Mouse (Mus musculus) intestine, embryonic 16.5 days (tissue): ENCODE measurements around the gene Trak2. TPM values are rescaled to one million over a fixed set of nuclear protein-coding genes. Genes with fewer than 3 reads are reported as not detected.
"Not testable (repeated sequence)": the region's sequence is repeated elsewhere in the genome, so short reads cannot be mapped to it uniquely, and the experiment has no call there.

Experiments
- ATAC-seq: fragments of 200-750 bp; cut with Nextera tagmentation; 2 replicates; pipeline ENCODE4 v1.8.0; 2017; ENCODE audit warnings: moderate TSS enrichment, moderate library complexity
- H3K27ac ChIP-seq: fragments of 300-500 bp; sonication (generic); 2 replicates; pipeline ENCODE4 v1.5.1; 2014; ENCODE audit warnings: mild to moderate bottlenecking, low read length
- H3K27me3 ChIP-seq: fragments of 300-500 bp; sonication (generic); replicated peaks from 2 replicates; pipeline ENCODE4 v1.6.1; 2014; ENCODE audit warnings: low read length, control low read depth, mixed read lengths; ENCODE audit not compliant: control insufficient read depth, insufficient read depth
- H3K36me3 ChIP-seq: fragments of 300-500 bp; sonication (generic); 2 replicates; pipeline ENCODE4 v1.6.1; 2014; ENCODE audit warnings: low read length, control low read depth; ENCODE audit not compliant: control insufficient read depth, insufficient read depth
- H3K4me1 ChIP-seq: fragments of 300-500 bp; sonication (generic); 2 replicates; pipeline ENCODE4 v1.6.1; 2014; ENCODE audit warnings: low read length, control low read depth, mixed read lengths; ENCODE audit not compliant: control insufficient read depth, insufficient read depth
- H3K4me2 ChIP-seq: fragments of 300-500 bp; sonication (generic); 2 replicates; pipeline ENCODE4 v1.6.1; 2014; ENCODE audit warnings: low read depth, low read length, control low read depth
- H3K4me3 ChIP-seq: fragments of 300-500 bp; sonication (generic); 2 replicates; pipeline ENCODE4 v1.5.1; 2014; ENCODE audit warnings: mild to moderate bottlenecking, low read length
- H3K9ac ChIP-seq: fragments of 300-500 bp; sonication (generic); 2 replicates; pipeline ENCODE4 v1.6.1; 2014; ENCODE audit warnings: low read depth, low read length
- H3K9me3 ChIP-seq: fragments of 300-500 bp; sonication (generic); 2 replicates; pipeline ENCODE4 v1.6.1; 2016; ENCODE audit warnings: low read length, control low read depth; ENCODE audit not compliant: control insufficient read depth
- WGBS: fragments of 180-500 bp; shearing (Covaris S2); extraction: QIAGEN DNeasy Blood & Tissue Kit; methylation state at CpG from one replicate; pipeline ENCODE4 v1.1.7; 2014; 5-methylcytosine and 5-hydroxymethylcytosine counted together
- polyA plus RNA-seq: library from polyadenylated mRNA; unstranded; fragments of >200 nt; fragmentation: Nextera tagmentation; extraction: Ambion mirVana; gene quantifications from 2 replicates; pipeline ENCODE4 v1.2.1, GENCODE M21; 2015

Gene Trak2
- polyA plus RNA-seq, 1 experiment from 2014 or later, result 9.1 TPM

DNA sequence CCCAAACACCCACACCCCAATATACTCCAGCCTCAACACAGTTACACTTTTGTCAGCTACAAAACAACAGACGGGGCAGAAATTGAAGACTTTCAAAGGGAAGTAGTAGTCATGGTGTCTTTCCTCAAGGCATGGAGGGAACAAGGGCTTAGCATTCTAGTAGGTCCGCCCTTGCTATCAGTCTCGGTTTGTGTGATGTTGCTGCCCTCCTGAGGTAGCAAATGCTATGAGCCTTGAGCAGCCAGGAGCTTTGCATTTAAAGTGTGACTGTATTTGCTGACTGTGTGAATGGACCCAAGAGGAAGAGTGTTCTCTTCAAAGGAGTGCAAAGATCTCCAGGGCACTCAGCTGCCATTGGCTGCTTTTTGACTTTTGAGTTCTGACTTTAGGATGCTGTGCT, 75.7 kb downstream of the Trak2 start:
- not testable (repeated sequence) for H3K4me3 ChIP-seq, H3K27me3 ChIP-seq, H3K9me3 ChIP-seq, H3K9ac ChIP-seq, H3K4me1 ChIP-seq, H3K4me2 ChIP-seq, H3K27ac ChIP-seq, H3K36me3 ChIP-seq
- peak; percentile 86 for ATAC-seq
- WGBS, result 26% methylated on average over 3 of the region's 3 CpGs

DNA sequence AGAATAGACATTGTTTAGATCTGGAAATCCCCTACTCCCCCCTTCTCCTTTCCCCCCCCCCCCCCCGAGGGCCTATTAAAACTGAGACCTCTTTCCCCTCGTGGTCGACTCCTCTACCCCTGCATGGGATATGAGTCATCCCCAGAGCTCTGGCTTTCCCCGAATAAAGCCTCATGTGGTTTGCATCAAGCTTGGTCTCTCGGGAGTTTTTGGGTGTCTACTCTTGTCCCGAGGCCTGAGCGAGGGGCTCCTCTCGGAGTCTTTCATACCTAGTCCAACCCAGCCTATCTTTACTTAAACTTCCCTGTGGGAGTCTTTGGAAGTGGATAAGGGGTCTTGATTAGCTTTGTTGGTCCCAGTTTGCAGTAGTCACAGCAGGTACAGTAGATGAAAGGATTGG, 80.8 kb downstream of the Trak2 start:
- 85% methylated on average over 8 of the region's 8 CpGs for WGBS
- H3K4me1 ChIP-seq, H3K36me3 ChIP-seq, H3K9ac ChIP-seq, H3K4me2 ChIP-seq, H3K27me3 ChIP-seq, ATAC-seq, H3K27ac ChIP-seq, H3K4me3 ChIP-seq, H3K9me3 ChIP-seq: not testable (repeated sequence)

DNA sequence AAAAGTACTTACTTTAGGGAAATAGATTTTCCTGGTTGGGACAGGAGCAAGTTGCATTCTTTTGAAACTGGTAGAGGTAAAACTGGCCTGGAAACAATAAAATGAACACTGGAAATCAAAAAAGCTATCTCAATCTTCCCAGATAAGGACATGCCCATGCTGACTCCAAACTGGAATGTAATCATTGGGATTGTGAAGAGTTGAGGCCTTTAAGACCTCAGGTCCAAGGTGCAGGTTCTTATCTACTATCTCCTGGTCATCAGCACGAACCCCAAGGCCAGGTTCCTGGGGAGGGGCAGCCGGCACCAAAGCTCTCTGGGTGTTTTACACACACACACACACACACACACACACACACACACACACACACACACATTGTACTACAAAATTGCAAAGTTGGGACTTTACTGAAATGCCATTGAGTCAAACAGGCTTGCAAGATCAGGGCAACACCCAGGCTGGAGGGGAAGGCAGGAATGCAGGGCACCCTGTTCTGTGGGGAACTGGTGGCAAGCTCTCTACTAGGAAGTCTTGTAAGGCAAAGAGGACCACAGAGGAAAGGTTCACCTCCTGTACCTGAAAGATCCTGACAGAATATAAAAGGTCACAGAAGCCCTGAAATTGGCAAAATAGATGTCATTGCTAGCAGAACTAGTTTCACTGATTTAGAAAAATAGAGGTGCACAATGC, 81.6 kb downstream of the Trak2 start:
- H3K4me3 ChIP-seq, H3K27me3 ChIP-seq, H3K4me1 ChIP-seq, H3K9ac ChIP-seq, H3K4me2 ChIP-seq, H3K9me3 ChIP-seq, H3K36me3 ChIP-seq: not testable (repeated sequence)
- ATAC-seq, result peak; percentile 91
- H3K27ac ChIP-seq, result peak overlapping the region; percentile 45; the same call in 1 of the 2 replicates
- WGBS, result 61% methylated on average over 2 of the region's 2 CpGs

DNA sequence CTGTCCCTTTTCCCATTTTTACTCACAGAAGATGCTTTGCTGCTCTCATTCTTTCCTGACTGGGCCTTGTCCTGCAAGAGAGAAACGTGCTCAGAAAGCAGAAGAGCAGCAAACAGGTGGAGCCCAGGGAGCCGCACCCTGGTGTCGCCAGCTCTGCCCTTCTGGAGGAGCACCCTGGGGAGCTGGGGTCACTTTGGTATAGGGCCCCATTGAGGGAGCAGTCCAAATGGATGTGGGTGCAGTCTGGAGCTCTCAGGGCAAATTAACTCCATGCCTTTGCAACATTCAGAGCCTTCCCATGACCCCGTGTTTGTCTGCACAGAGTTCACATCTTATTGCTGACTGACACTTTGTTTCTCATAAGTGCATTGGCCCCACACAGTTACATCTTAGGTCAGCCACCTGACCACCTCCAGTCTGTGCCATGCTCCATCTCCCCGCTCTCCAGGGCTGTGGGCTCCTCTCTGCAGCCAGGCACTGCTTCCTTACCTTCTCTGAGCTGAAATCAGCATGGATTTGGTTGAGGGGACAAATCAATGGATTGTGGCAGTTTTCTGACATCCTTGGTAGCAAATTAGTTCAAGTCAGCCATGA, 82.4 kb downstream of the Trak2 start:
- H3K4me1 ChIP-seq, H3K27me3 ChIP-seq, H3K4me3 ChIP-seq, H3K36me3 ChIP-seq, H3K9me3 ChIP-seq, H3K9ac ChIP-seq: not testable (repeated sequence)
- H3K4me2 ChIP-seq, result 0 out of 2 replicates have a peak overlapping the region, but pooled peaks have one; percentile 9
- peak; percentile 80 for ATAC-seq
- WGBS, result 67% methylated on average over 4 of the region's 5 CpGs
- H3K27ac ChIP-seq, result peak overlapping the region; percentile 59; the same call in 1 of the 2 replicates

DNA sequence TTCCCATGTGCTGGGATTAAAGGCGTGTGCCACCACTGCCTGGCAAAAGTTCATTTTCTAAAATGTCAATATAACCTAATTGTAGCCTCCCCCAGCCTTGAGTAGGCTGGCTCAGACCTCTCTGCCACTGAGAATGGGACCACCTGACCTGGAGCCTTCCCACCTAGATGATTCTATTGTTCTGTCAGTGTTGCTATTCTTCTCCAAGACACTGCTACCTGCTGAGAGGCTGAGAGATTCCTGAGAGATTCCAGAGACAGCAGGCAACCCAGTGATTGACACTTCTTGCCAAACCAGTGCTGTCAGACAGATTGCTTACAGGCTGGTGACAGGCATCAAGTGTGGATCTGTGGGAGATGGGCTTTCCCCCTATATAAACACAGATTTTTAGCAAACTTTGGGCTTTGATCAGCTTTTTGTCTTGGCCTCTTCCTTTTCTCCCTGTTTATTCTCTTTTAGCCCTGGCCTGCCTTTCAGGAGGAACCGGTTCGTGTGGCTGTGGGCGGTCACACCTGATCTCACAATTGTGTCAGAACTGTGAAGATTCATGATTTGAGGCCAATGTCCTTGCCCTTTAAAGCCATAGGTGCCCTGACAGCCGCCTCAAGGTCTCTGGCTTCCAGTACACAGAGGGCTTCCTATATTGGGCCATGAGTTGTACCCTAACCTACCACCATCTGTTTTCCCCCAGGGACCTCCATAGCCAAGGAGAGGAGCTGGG, 83.2 kb downstream of the Trak2 start:
- Histone ChIP-seq H3K27me3 (no peaks in the 10 kb centered on the region), H3K9me3 (no peaks in the 10 kb centered on the region), H3K4me3 (no peak overlapping the region), H3K4me2 (0 out of 2 replicates have a peak overlapping the region, but pooled peaks have one; percentile 9), H3K27ac (peak overlapping the region; percentile 59; the same call in 1 of the 2 replicates), H3K36me3 (no peaks in the 10 kb centered on the region), H3K9ac (no peak overlapping the region), H3K4me1 (no peaks in the 10 kb centered on the region; the same call in 1 of the 2 replicates)
- 54% methylated on average over 5 of the region's 5 CpGs for WGBS
- peak; percentile 41 for ATAC-seq

DNA sequence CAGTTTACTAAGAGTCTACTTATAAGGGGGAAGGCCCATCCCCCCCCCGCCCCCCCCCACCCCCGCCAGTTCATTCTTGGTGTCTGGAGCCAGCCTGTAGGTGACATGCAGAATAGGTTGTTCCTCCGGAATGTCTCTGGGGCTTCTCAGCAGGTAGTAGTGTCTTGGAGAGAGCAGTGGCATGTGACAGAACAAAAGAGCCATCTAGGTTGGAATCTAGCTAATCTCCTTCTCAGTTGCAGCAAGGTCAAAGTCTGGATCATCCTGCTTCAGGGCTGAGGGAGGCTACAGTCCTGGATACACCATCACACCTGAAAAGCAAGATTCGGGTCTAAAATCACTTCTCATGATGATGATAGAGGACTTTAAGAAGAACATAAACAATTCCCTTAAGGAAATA, 87.6 kb downstream of the Trak2 start:
- ATAC-seq, result no peak
- Histone ChIP-seq H3K4me3 (no peak overlapping the region), H3K9me3 (no peaks in the 10 kb centered on the region), H3K27ac (no peak overlapping the region), H3K27me3 (no peaks in the 10 kb centered on the region), H3K4me1 (no peaks in the 10 kb centered on the region; the same call in 1 of the 2 replicates), H3K9ac (no peak overlapping the region), H3K36me3 (no peaks in the 10 kb centered on the region), H3K4me2 (no peak overlapping the region)
- 82% methylated on average over 4 of the region's 4 CpGs for WGBS

DNA sequence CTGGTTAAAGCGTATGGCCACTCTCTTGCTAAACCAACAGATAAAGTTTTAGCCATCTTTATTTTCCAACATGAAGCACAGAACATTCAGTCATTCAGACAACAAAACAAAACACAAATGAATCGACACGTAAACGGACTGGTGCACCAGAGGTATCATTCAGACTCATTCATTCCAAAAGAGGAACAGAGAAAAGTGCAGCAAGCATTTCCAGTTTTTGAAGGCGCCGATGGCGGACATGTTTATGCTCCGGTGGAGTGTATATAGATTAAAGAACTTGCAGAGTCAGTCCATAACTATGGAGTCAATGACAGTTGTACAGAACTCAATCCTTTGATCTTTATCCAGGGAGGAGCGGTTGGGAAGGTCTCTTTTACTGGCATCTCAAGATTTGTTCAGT, 90.0 kb downstream of the Trak2 start:
- not testable (repeated sequence) for H3K9ac ChIP-seq, H3K9me3 ChIP-seq, H3K27ac ChIP-seq, H3K4me2 ChIP-seq, ATAC-seq, H3K4me3 ChIP-seq, H3K36me3 ChIP-seq, H3K27me3 ChIP-seq, H3K4me1 ChIP-seq
- WGBS, result 85% methylated on average over 9 of the region's 9 CpGs

DNA sequence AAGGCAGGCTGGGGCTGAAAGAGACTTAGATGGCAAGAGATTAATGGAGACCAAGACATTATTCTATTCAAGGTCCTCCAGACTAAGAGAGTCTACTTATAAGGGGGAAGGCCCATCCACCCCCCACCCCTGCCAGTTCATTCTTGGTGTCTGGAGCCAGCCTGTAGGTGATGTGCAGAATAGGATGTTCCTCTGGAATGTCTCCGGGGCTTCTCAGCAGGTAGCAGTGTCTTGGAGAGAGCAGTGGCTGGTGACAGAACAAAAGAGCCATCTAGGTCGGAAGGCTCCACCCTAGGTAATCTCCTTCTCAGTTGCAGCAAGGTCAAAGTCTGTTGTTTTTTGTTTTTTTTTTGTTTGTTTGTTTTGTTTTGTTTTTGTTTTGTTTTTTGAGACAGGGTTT, 93.9 kb downstream of the Trak2 start:
- not testable (repeated sequence) for H3K9ac ChIP-seq, H3K36me3 ChIP-seq, ATAC-seq, H3K27me3 ChIP-seq, H3K27ac ChIP-seq, H3K4me1 ChIP-seq, H3K4me2 ChIP-seq, H3K9me3 ChIP-seq, H3K4me3 ChIP-seq
- WGBS, result 91% methylated on average over 2 of the region's 2 CpGs

DNA sequence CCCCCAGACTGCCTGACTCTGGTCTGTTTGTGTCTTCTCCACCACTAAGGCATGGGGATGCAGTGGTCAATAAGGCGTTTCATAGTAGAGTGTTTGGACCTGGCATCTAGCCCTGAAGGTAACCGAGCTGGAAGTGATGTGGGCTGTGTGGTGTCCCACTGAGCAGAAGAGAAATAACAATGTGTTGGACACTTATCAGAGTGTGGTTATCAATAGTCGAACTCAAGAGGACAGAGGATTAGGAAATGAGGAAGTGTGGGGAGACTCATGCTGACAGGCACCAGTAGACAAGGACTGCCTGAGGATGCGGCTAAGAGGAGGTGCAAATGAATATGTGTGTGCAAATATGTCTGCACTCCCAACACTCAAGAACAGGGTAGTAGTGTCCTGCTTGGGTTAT, 96.7 kb downstream of the Trak2 start:
- WGBS, result 90% methylated on average over 4 of the region's 4 CpGs
- ATAC-seq, H3K27me3 ChIP-seq, H3K4me2 ChIP-seq, H3K36me3 ChIP-seq, H3K4me1 ChIP-seq, H3K4me3 ChIP-seq, H3K9me3 ChIP-seq, H3K9ac ChIP-seq, H3K27ac ChIP-seq: not testable (repeated sequence)
